Mouse (Mus musculus) Patski (cell line): ENCODE results near the gene Klk10. TPM values are rescaled to one million over a fixed set of nuclear protein-coding genes. Genes with fewer than 3 reads are reported as not detected.

Source experiments
- ATAC-seq: fragments of 100-300 bp; one replicate; pipeline ENCODE4 v1.8.0; 2021
- CTCF ChIA-PET: fragments of 350-600 bp; sonication (Branson Sonifier 250); formaldehyde crosslinking; loops from one replicate; lab custom pipeline; 2022; ENCODE audit warnings: inconsistent platforms; lab: Charles Lee
- POLR2A ChIA-PET: fragments of 350-600 bp; sonication (Branson Sonifier 250); formaldehyde crosslinking; loops from one replicate; lab custom pipeline; 2022; ENCODE audit warnings: antibody characterized with exemption, inconsistent platforms; lab: Charles Lee
- DNase-seq: peaks from one replicate; pipeline ENCODE4 v3.0.0-alpha.2; 2011; ENCODE audit warnings: low read depth, low spot score
- H3K27me3 ChIP-seq: fragments of 371-371 bp; one replicate; pipeline ENCODE4 v1.5.1; 2021
- CTCF ChIP-seq: fragments of 100-300 bp; IDR thresholded peaks from one replicate; pipeline ENCODE4 v1.5.1; 2021
- in situ Hi-C: fragments of 300-500 bp; cut with MboI; formaldehyde crosslinking; loops from 3 replicates; pipeline ENCODE4 v1.11.1; 2018; ENCODE audit warnings: low pct_unique_long_range_greater_than_20kb, mixed read lengths
- polyA plus RNA-seq: library from polyadenylated mRNA; unstranded; gene quantifications from one replicate; pipeline ENCODE4 v1.2.3, GENCODE M21; 2021

Klk10 gene
- polyA plus RNA-seq, 1 experiment from 2014 or later, result not detected

DNA sequence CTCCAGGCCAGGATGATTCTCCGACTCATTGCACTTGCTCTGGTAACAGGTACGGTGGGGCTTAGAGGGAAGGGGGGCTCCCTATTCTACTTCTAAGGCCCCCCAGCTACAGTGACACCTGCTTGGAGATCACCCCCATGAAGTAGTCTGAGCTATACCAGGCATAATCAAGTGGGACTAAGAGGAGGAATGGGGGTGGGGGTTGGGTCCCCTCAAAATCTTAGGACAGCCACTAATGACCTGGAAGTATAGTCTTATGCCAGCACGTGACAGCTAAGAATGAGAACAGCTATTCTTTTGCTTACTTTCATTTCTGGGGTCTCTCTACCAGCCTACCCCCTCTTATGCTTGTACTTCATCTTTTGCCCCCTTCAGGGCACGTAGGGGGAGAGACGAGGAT lies 4.3 kb upstream of the Klk10 start:
- ATAC-seq, result no peak
- in situ Hi-C loops, result no loop called here
- POLR2A ChIA-PET, result no interaction called here
- CTCF ChIA-PET, result no interaction called here
- no peaks in the 10 kb centered on the region for H3K27me3 ChIP-seq
- TF ChIP-seq CTCF, result no peak
- no peak for DNase-seq

DNA sequence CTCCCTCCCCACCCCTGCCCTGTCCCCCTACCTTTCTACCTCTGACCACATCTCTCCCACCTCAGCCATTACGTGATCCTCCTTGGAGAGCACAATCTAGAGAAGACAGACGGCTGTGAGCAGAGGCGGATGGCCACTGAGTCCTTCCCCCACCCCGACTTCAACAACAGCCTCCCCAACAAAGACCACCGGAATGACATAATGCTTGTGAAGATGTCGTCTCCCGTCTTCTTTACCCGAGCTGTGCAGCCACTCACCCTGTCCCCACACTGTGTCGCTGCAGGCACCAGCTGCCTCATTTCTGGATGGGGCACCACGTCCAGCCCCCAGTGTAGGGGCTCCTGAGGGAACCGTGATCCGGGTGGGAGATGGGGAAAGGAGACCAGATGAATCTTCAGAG lies 3.4 kb upstream of the Klk10 start:
- POLR2A ChIA-PET, result no interaction called here
- DNase-seq, result no peak
- no peaks in the 10 kb centered on the region for H3K27me3 ChIP-seq
- no peak for ATAC-seq
- no peak for TF ChIP-seq CTCF
- in situ Hi-C loops, result no loop called here
- CTCF ChIA-PET, result no interaction called here

DNA sequence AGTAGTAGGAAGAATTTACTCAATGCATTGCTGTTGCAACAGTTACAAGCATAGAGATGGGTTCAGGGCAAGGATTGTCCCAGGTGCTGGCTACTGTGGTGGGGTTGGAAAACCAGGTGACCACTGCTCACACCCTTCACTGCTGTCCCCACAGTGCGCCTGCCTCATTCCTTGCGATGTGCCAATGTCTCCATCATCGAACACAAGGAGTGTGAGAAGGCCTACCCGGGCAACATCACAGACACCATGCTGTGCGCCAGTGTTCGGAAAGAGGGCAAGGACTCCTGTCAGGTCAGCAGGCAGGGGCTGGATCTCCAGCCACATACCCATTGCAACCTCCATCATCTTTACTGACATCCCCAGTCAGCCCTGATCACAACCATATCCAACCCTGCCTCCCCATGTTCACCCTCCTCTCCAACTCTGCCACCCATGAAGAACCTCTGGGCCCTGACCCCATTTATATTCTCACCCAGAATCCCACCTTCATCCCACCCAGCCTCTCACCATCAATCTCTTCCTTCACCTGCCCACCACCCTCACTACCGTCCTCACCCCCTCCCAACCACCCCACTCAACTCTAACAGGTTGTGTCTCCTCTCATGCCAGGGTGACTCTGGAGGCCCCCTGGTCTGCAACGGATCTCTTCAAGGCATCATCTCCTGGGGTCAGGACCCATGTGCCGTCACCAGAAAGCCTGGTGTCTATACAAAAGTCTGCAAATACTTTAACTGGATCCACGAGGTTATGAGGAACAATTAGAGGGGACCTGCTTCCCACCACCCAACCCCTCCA lies 2.5 kb upstream of the Klk10 start:
- ATAC-seq, result no peak
- H3K27me3 ChIP-seq, result no peaks in the 10 kb centered on the region
- ChIA-PET POLR2A (no interaction called here), CTCF (no interaction called here)
- TF ChIP-seq CTCF, result no peak
- DNase-seq, result no peak
- in situ Hi-C loops, result no loop called here

DNA sequence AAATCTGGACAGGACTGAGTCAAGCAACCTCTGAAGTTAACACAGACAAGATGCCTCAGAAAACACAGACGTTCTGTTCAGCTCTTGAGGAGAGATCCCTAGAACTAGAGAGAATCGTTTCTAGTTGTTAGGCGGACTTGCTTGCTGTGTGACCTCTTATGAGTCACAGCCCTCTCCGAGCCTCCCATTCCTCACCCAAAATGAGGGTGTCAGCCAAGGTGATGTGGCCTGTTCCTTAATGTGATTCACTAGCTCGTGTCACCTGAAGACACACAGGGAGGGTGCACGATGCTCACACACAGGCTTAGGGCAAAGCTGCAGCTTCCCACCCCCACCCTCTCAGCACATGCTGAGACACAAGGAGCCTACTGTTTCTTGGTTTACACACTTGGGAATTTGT lies 594 bp upstream of the Klk10 start:
- H3K27me3 ChIP-seq, result no peaks in the 10 kb centered on the region
- in situ Hi-C loops, result no loop called here
- POLR2A ChIA-PET, result no interaction called here
- DNase-seq, result no peak
- ATAC-seq, result no peak
- CTCF ChIA-PET, result no interaction called here
- TF ChIP-seq CTCF, result no peak

DNA sequence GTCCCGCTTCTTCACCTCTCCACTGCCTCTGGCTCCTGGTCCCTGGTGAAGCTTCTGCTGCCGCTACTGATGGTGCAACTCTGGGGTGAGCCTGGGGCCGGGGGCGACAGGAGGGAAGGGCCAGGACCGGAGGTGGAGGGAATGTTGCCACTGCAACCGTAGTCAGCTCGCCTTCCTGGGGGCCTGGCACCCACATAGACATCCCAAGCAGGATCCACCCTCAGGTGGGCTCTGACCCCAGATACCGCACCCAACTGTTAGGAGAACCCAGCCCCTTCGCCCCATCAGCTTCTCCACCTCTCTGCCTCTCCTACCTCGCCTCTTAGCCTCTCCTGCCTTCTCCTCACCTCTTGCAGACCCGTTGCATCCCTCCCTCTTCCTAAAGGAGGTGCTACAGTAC lies 706 bp downstream of the Klk10 start:
- H3K27me3 ChIP-seq, result no peaks in the 10 kb centered on the region
- ATAC-seq (no peak), DNase-seq (no peak)
- ChIA-PET POLR2A (no interaction called here), CTCF (no interaction called here)
- in situ Hi-C loops, result no loop called here
- TF ChIP-seq CTCF, result no peak

DNA sequence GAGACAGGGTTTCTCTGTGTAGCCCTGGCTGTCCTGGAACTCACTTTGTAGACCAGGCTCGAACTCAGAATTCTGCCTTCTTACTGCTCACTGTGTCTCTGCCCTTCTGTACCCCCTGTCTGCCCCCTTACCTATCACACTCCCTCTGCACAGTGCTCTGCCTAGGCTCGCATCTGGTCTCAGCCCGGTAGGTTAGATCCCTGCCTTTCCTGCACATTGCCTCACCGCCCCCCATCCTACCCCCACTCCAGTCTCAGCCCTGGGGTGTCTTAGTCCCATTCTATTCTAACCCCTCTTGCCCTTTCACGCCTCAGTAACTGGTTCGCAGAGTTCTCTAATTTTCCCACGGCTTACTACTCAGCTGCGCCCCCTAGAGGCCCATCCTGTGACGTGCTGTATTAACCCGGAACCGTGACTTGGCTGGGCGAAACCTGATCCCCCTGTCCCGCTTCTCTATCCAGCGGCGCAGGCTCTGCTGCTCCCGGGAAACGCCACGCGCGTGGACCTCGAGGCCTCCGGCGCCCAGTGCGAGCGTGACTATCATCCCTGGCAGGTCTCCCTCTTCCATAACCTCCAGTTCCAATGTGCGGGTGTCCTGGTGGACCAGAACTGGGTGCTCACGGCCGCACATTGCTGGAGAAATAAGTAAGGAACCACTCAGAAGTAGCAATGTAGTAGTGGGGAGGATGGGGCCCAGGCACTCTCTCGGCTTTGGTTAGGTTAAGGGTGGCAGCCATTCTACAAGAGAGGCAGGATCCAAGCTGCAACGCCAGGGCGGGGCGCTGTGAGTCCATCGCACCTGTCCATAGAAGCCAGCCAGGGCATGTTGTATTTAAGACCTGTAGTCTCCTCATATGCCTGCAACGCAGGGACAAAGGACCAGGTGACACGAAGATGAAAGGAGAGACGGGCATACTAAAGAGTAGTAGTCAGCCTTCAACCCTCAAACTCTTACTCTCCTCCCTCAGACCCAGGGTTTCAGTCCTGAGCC lies 1.7 kb downstream of the Klk10 start:
- no peak for DNase-seq
- ChIA-PET POLR2A (no interaction called here), CTCF (no interaction called here)
- in situ Hi-C loops, result no loop called here
- H3K27me3 ChIP-seq, result no peaks in the 10 kb centered on the region
- ATAC-seq, result no peak
- TF ChIP-seq CTCF, result no peak

DNA sequence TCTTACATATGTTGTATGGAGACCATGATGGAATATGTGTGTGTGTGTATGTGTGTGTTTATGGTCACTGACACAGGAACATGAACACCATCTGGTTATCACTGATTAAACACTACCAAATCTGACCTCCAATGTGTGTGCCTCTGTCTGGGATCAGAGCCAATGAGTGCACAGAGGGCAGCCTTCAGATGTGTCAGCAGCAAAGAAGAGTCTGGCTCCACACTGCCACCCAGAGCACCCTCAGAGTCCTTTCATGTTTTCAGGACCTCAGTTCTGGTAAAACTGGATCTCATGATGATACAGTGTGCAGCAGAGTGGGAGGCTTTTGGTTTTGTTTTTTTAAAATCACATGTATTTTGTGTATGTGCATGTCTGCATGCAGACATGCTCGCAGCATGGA lies 4.5 kb downstream of the Klk10 start:
- no peak for ATAC-seq
- no peak for TF ChIP-seq CTCF
- ChIA-PET POLR2A (no interaction called here), CTCF (no interaction called here)
- no peak for DNase-seq
- no peaks in the 10 kb centered on the region for H3K27me3 ChIP-seq
- in situ Hi-C loops, result no loop called here

DNA sequence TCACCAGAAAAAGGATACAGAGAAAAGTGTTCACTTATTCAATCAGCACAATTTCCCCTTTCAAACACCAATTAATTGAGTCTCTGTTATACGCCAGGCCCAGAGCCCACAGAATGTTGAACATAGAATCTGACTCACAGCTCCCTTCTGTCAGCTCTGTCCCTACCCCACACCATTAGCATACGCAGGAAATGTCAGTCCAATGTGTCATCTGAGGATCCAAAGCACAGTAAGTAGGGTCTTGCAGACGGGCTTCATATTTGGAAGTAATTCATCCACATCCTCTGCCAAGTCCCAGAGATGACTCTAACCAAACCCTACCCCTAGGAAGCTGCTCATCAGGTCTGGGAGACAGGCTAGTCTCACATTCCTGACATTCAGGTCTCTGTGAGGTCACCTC lies 7.3 kb downstream of the Klk10 start:
- no peaks in the 10 kb centered on the region for H3K27me3 ChIP-seq
- POLR2A ChIA-PET, result no interaction called here
- ATAC-seq (no peak), DNase-seq (no peak)
- no peak for TF ChIP-seq CTCF
- CTCF ChIA-PET, result no interaction called here
- in situ Hi-C loops, result no loop called here

DNA sequence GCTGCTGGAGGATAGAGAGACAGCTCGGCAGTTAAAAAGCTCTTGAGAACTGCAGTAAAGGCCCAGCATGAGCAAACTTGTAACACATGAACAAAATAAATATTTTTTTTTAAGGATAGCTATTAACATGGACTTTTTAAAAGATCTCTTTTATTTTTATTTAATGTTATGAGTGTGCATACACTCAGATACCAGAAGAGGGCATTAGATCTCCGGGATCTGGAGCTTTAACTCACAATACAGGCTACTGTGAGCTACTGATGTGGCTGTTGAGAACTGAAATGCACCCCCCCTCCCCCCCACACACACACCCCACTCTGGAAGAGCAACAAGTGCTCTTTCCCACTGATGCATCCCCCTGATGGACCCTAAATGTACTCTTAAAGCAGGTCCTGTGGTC lies 8.5 kb downstream of the Klk10 start:
- no peaks in the 10 kb centered on the region for H3K27me3 ChIP-seq
- DNase-seq (no peak), ATAC-seq (no peak)
- ChIA-PET POLR2A (no interaction called here), CTCF (interaction anchor here (1.3 to 1.4 kb wide), 2 partner anchors 24 to 109 kb away, joined by 3 read pairs; no protein-coding TSS in a partner anchor)
- TF ChIP-seq CTCF, result no peak
- in situ Hi-C loops, result no loop called here

DNA sequence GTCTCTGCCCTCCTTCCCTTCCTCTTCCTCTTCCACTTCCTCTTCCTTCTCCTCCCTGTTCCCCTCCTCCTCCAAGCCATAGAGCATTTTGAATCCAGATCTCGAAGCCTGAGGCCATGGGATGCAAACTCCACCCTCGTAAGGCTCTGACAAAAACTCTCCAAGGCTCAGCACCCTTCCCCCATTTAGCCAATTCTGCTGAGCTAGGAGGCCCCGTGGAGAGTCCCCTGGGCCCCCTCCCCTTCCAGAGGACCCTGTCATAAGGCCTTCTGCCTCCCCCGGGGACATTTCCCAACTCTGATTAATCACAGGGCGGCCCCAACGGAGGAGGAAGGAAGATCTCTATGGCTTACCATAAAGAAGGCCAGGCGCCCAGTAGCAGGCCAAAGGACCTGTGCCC lies 10.8 kb downstream of the Klk10 start, which contains the start of gene Klk9:
Gene Klk9, plus strand, starts transcription at position 301 of the 400 bp plus-strand sequence.
- no peak for ATAC-seq
- ChIA-PET CTCF (no interaction called here), POLR2A (no interaction called here)
- in situ Hi-C loops, result no loop called here
- peaks cover 3% of the 10 kb centered on the region for H3K27me3 ChIP-seq
- no peak for TF ChIP-seq CTCF
- no peak for DNase-seq

DNA sequence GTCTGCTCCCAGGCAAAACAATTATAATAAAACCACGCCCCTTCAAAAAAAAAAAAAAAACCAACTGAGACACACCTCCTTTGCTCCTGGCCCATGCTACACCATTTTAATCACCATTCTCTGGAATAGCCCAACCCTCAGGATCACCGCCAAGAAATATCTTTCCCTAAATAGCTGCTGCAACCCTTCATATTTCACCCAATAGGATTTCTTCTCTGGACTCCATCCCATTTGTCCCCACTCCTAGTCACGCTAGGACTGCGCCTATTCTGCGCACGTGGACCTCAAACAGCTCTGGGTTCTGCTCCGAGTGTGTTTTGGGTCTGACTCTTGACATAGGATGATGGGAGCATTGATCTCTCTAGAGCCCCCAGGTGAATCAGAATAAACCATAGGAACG lies 15.5 kb downstream of the Klk10 start:
- H3K27me3 ChIP-seq, result peaks cover 3% of the 10 kb centered on the region
- in situ Hi-C loops, result no loop called here
- DNase-seq (no peak), ATAC-seq (no peak)
- ChIA-PET POLR2A (no interaction called here), CTCF (no interaction called here)
- no peak for TF ChIP-seq CTCF
